Mouse (Mus musculus) MEL-GATA-1-ER (cell line): Measurements from ENCODE around the gene Cep57l1.

Source experiments
- DNase-seq: peaks from one replicate; pipeline ENCODE4 v3.0.0-alpha.2; 2012; ENCODE audit warnings: low read depth; ENCODE audit errors: extremely low read depth

The Cep57l1 gene

GRCm38 (mm10) chr10:41818036-41818732 lies 8.5 kb upstream of the Cep57l1 start:
- no peak for DNase-seq

GRCm38 (mm10) chr10:41816516-41816915 lies 6.8 kb upstream of the Cep57l1 start:
- no peak for DNase-seq

- no peak for DNase-seq
Measured at GRCm38 (mm10) chr10:41814305-41814853, 4.7 kb upstream of the Cep57l1 start.

- DNase-seq, result no peak
Measured at GRCm38 (mm10) chr10:41812566-41812965, 2.9 kb upstream of the Cep57l1 start.

- DNase-seq, result no peak
Measured at GRCm38 (mm10) chr10:41810564-41811455, 1.1 kb upstream of the Cep57l1 start.

GRCm38 (mm10) chr10:41809080-41809770 lies 446 bp downstream of the Cep57l1 start:
- peak; percentile 89 for DNase-seq

GRCm38 (mm10) chr10:41805729-41806355 lies 3.8 kb downstream of the Cep57l1 start:
- DNase-seq, result no peak

- no peak for DNase-seq
Measured at GRCm38 (mm10) chr10:41804711-41805110, 5.0 kb downstream of the Cep57l1 start.

GRCm38 (mm10) chr10:41803467-41803866 lies 6.2 kb downstream of the Cep57l1 start:
- no peak for DNase-seq

GRCm38 (mm10) chr10:41797253-41797652 lies 12.4 kb downstream of the Cep57l1 start:
- DNase-seq, result no peak

- DNase-seq, result no peak
Measured at GRCm38 (mm10) chr10:41792375-41792774, 17.3 kb downstream of the Cep57l1 start.

GRCm38 (mm10) chr10:41767254-41767653 lies 42.4 kb downstream of the Cep57l1 start:
- no peak for DNase-seq

- no peak for DNase-seq
Measured at GRCm38 (mm10) chr10:41766280-41766679, 43.4 kb downstream of the Cep57l1 start.

GRCm38 (mm10) chr10:41765586-41765985 lies 44.1 kb downstream of the Cep57l1 start:
- no peak for DNase-seq

GRCm38 (mm10) chr10:41763741-41764385 lies 45.8 kb downstream of the Cep57l1 start:
- DNase-seq, result no peak

- DNase-seq, result no peak
Measured at GRCm38 (mm10) chr10:41760866-41761265, 48.8 kb downstream of the Cep57l1 start.

- DNase-seq, result no peak
Measured at GRCm38 (mm10) chr10:41758041-41758440, 51.6 kb downstream of the Cep57l1 start.

GRCm38 (mm10) chr10:41757226-41757625 lies 52.4 kb downstream of the Cep57l1 start:
- no peak for DNase-seq

- DNase-seq, result no peak
Measured at GRCm38 (mm10) chr10:41751867-41752480, 57.7 kb downstream of the Cep57l1 start.

GRCm38 (mm10) chr10:41749306-41749705 lies 60.4 kb downstream of the Cep57l1 start:
- DNase-seq, result no peak
